Mouse (Mus musculus) spleen, adult 2 months (tissue): Measurements from ENCODE around the gene Spdye4c. TPM values are rescaled to one million over a fixed set of nuclear protein-coding genes. Genes with fewer than 3 reads are reported as not detected.

ENCODE experiments used
- DNase-seq, 2 experiments: peaks; one replicate each; pipeline versions ENCODE4 v3.0.0 to v3.0.0-alpha.2; 2012 to 2021; ENCODE audit warnings: low spot score in 2 of 2, low read depth in 1 of 2
- H3K27ac ChIP-seq: fragments of 200-500 bp; 2 replicates; pipeline ENCODE4 v1.5.1; 2012; ENCODE audit warnings: low read length, inconsistent platforms; ENCODE audit not compliant: insufficient read depth
- H3K27me3 ChIP-seq: fragments of 200-500 bp; 2 replicates; pipeline ENCODE4 v1.6.1; 2012; ENCODE audit warnings: mild to moderate bottlenecking, moderate library complexity, low read length, inconsistent platforms; ENCODE audit not compliant: control insufficient read depth, insufficient read depth
- H3K36me3 ChIP-seq: fragments of 200-500 bp; 2 replicates; pipeline ENCODE4 v1.6.1; 2012; ENCODE audit warnings: mild to moderate bottlenecking, low read length, inconsistent platforms; ENCODE audit not compliant: control insufficient read depth, insufficient read depth
- H3K4me1 ChIP-seq: fragments of 200-500 bp; 2 replicates; pipeline ENCODE4 v1.6.1; 2011; ENCODE audit warnings: inconsistent platforms; ENCODE audit not compliant: control insufficient read depth, insufficient read depth, insufficient read length
- H3K4me3 ChIP-seq: fragments of 200-500 bp; 2 replicates; pipeline ENCODE4 v1.5.1; 2011; ENCODE audit warnings: mild to moderate bottlenecking, inconsistent platforms; ENCODE audit not compliant: insufficient read depth, insufficient read length; ENCODE audit errors: extremely low read depth
- CTCF ChIP-seq: fragments of 200-500 bp; IDR thresholded peaks from 2 replicates; pipeline ENCODE4 v1.5.1; 2011; ENCODE audit warnings: mild to moderate bottlenecking, inconsistent platforms; ENCODE audit not compliant: insufficient read depth, insufficient read length, insufficient replicate concordance; ENCODE audit errors: extremely low read depth
- POLR2A ChIP-seq: fragments of 200-500 bp; IDR thresholded peaks from 2 replicates; pipeline ENCODE4 v1.6.1; 2011; ENCODE audit warnings: low read depth, low read length, inconsistent platforms
- WGBS: fragments of 180-500 bp; shearing (Covaris S2); methylation state at CpG from one replicate; pipeline ENCODE4 v1.1.7; 2018; 5-methylcytosine and 5-hydroxymethylcytosine counted together
- polyA plus RNA-seq: library from polyadenylated mRNA; depleted of rRNA; stranded (reverse); fragments of >200 nt; gene quantifications from 2 replicates; pipeline ENCODE4 v1.2.3, GENCODE M21; 2012; rRNA removed

The Spdye4c gene
- polyA plus RNA-seq, 1 experiment = not detected

- Histone ChIP-seq H3K27me3 (no peaks in the 10 kb centered on the region), H3K36me3 (peaks cover 45% of the 10 kb centered on the region), H3K4me1 (no peaks in the 10 kb centered on the region), H3K4me3 (no peak overlapping the region), H3K27ac (no peak overlapping the region)
- WGBS = 70% methylated on average over 1 of the region's 1 CpGs
- no peak for TF ChIP-seq POLR2A
- no peak for TF ChIP-seq CTCF
- no peak for DNase-seq
These were observed 29.6 kb downstream of the Spdye4c start for GRCm38 (mm10) chr2:128620578-128620977.

Other genes with a start within 250 kb of the Spdye4c start
- 33.2 and 36.3 TPM in 2 replicates for gene Anapc1, start 96.2 kb downstream of the Spdye4c start, polyA plus RNA-seq
- 6.9 and 9.2 TPM in 2 replicates for gene Mertk, start 107.7 kb downstream of the Spdye4c start, polyA plus RNA-seq
- 5.6 and 5.9 TPM in 2 replicates for gene Tmem87b, start 226.9 kb downstream of the Spdye4c start, polyA plus RNA-seq